10 mouse cellular contexts compared by ENCODE assay signal in the genomic region with DNA sequence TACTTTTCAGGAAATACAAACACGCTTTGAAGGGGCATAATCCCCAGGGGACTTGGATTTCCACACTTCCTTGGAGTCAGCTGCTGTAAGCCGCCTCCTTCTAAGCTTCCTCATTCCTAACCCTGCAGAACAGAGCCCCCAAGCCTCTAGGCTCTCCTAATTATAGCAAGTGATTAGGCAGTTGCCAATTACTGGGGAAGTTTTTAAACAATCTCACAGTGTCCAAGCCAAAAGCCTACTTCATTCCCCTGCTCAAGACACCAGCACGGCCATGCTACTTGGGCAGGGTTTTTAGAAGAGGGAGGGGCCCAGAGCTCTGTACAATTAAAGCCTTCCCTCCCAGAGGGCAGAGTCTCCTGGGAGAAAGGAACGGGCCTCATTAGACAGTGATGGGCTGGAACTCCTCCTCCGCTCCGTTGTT. TPM values are rescaled to one million over a fixed set of nuclear protein-coding genes. Genes with fewer than 3 reads are reported as not detected.
DNase-seq lines count a peak whose midpoint lies in the region; ATAC-seq and TF ChIP-seq lines count a peak whose summit lies in the region.
"Had no signal": no experiment of that assay in that cellular context is flagged by ENCODE, and none has a peak within 500 bp of the region (broad histone marks: within the 10 kb centered on the region; RNA-seq: fewer than 3 reads in every experiment).

No protein-coding gene starts in this region.

- no peak overlapping the region for H3K4me2 ChIP-seq in kidney, embryonic 16.5 days (replicated peaks; ENCODE audit: low read depth, low read length)
- peak overlapping the region; percentile 19; the same call in 1 of the 2 replicates for H3K4me2 ChIP-seq in embryonic facial prominence, embryonic 15.5 days (replicated peaks)

- peaks cover 31% of the 10 kb centered on the region for H3K27me3 ChIP-seq in kidney, embryonic 16.5 days (ENCODE audit: insufficient read depth, low read length)
- H3K27me3 ChIP-seq in embryonic facial prominence, embryonic 15.5 days, result peaks cover 44% of the 10 kb centered on the region

- H3K36me3 ChIP-seq in kidney, embryonic 16.5 days (ENCODE audit: insufficient read depth, low read length), result no peaks in the 10 kb centered on the region
- no peaks in the 10 kb centered on the region for H3K36me3 ChIP-seq in embryonic facial prominence, embryonic 15.5 days

- TF ChIP-seq POLR2A in bone marrow macrophage, adult 2 months (IDR thresholded peaks at IDR 0.05; ENCODE audit: borderline replicate concordance, low read depth, low read length), result no peak

- 18% methylated on average over 6 of the region's 6 CpGs for WGBS in kidney, embryonic 16.5 days
- WGBS in embryonic facial prominence, embryonic 15.5 days, result 12% methylated on average over 6 of the region's 6 CpGs

- H3K27ac ChIP-seq in kidney, embryonic 16.5 days (ENCODE audit: low read length), result no peak overlapping the region
- peak overlapping the region; percentile 81 for H3K27ac ChIP-seq in bone marrow macrophage, adult 2 months (ENCODE audit: insufficient read depth, low read depth, low read length)
- no peak overlapping the region for H3K27ac ChIP-seq in embryonic facial prominence, embryonic 15.5 days (replicated peaks)

- ATAC-seq in kidney, embryonic 16.5 days (ENCODE audit: low FRiP score, low TSS enrichment), result no peak; the same call in 1 of the 2 replicates
- peak; percentile 42 for ATAC-seq in embryonic facial prominence, embryonic 15.5 days (ENCODE audit: insufficient number of reproducible peaks, low FRiP score, low TSS enrichment, low read depth)
- ATAC-seq: liver, postnatal 0 days had no signal

- no peak overlapping the region for H3K9ac ChIP-seq in kidney, embryonic 16.5 days (replicated peaks; ENCODE audit: low read length)
- H3K9ac ChIP-seq in embryonic facial prominence, embryonic 15.5 days, result no peak overlapping the region
- H3K9ac ChIP-seq: liver, postnatal 0 days had no signal

- no peak overlapping the region for H3K4me3 ChIP-seq in kidney, embryonic 16.5 days (ENCODE audit: low read length)
- H3K4me3 ChIP-seq in bone marrow macrophage, adult 2 months (ENCODE audit: insufficient read depth, low read length), result peak overlapping the region; percentile 41; the same call in 1 of the 2 replicates
- H3K4me3 ChIP-seq in embryonic facial prominence, embryonic 15.5 days (replicated peaks), result no peak overlapping the region

- no peak for TF ChIP-seq CTCF in bone marrow macrophage, adult 2 months (IDR thresholded peaks at IDR 0.05; ENCODE audit: low read depth, low read length)

- H3K4me1 ChIP-seq in kidney, embryonic 16.5 days (ENCODE audit: insufficient read depth, low read length), result peaks cover 22% of the 10 kb centered on the region
- peaks cover 18% of the 10 kb centered on the region for H3K4me1 ChIP-seq in bone marrow macrophage, adult 2 months (ENCODE audit: control insufficient read depth, insufficient read depth, low read length)
- peaks cover 41% of the 10 kb centered on the region for H3K4me1 ChIP-seq in embryonic facial prominence, embryonic 15.5 days

- H3K9me3 ChIP-seq in kidney, embryonic 16.5 days (ENCODE audit: low read length), result peaks cover 3% of the 10 kb centered on the region; the same call in 1 of the 2 replicates
- no peaks in the 10 kb centered on the region for H3K9me3 ChIP-seq in embryonic facial prominence, embryonic 15.5 days (replicated peaks)

- DNase-seq in kidney, adult 9 months, result peak; percentile 18
- peak; percentile 17 to 43 for DNase-seq in lung, postnatal 4 days
- no peak for DNase-seq in adrenal gland, postnatal 36 days
- no peak for DNase-seq in adrenal gland, adult 2 months
- DNase-seq in spleen, postnatal 10 days (ENCODE audit: low spot score in 2 of 2), result no peak
- DNase-seq: adrenal gland, postnatal 25 days; liver, postnatal 0 days had no signal

RNA-seq across cellular contexts. Expression of gene Gsg1l, which starts 4.1 kb away (rescaled TPM):
- 0.96 and 1.4 TPM in 2 replicates for polyA plus RNA-seq in kidney, embryonic 16.5 days (2015; fragmentation: Nextera tagmentation; extraction: Ambion mirVana)
- not detected in 2 replicates for polyA plus RNA-seq in bone marrow macrophage, adult 2 months (2012; ENCODE audit: insufficient read depth, insufficient read length, missing spikeins)
- polyA plus RNA-seq in embryonic facial prominence, embryonic 15.5 days (2015; fragmentation: Nextera tagmentation; extraction: Ambion mirVana), result 2.6 and 2.7 TPM in 2 replicates
- 10 to 100 TPM; 68.9 to 70.8 TPM for total RNA-seq in adrenal gland, postnatal 36 days (2021)
- 100 to 1,000 TPM in 1 of 2 experiments, 10 to 100 TPM in 1; 68.8 to 110 TPM for total RNA-seq in adrenal gland, adult 2 months (2021)
- 158 and 175 TPM in 2 replicates for polyA plus RNA-seq in adrenal gland, adult 2 months (2012; rRNA removed)

Comparison
In these comparisons a context has a peak if more than half of its experiments do, and no peak if none do; other contexts are left out.
1. DNase-seq: peak in kidney, adult 9 months (single experiment) and lung, postnatal 4 days (2 of 2); none in adrenal gland, postnatal 36 days (0 of 2), adrenal gland, adult 2 months (single experiment) and spleen, postnatal 10 days (0 of 2).
2. RNA of gene Gsg1l, which starts 4.1 kb away (polyA plus RNA-seq): 158 to 175 TPM in adrenal gland, adult 2 months; 2.6 to 2.7 TPM in embryonic facial prominence, embryonic 15.5 days, 0.96 to 1.4 TPM in kidney, embryonic 16.5 days and not detected in bone marrow macrophage, adult 2 months; every median in the first group is over 10 times any median in the second.